Mouse (Mus musculus) small intestine, adult 10 weeks (tissue): ENCODE measurements around the gene Hist1h2bb. TPM values are rescaled to one million over a fixed set of nuclear protein-coding genes. Genes with fewer than 3 reads are reported as not detected.

Source experiments
- polyA plus RNA-seq: library from polyadenylated mRNA; stranded (reverse); fragments of 350-450 nt; fragmentation: Illumina TruSeq; extraction: RNeasy Lipid Tissue Mini Kit (QIAGEN cat#74804); gene quantifications from one replicate; pipeline ENCODE4 v1.2.3, GENCODE M21; 2014; ENCODE audit warnings: low replicate concordance

The Hist1h2bb gene
- polyA plus RNA-seq, result not detected

GRCm38 (mm10) chr13:23746201-23747080 is at the start of gene Hist1h2bb:
Gene Hist1h2bb, plus strand, starts transcription at chr13:23746734.

GRCm38 (mm10) chr13:23698300-23698693 is 48.2 kb upstream of the Hist1h2bb start, which contains the start of gene Hist1h4c:
Gene Hist1h4c, minus strand, starts transcription at chr13:23698454.

GRCm38 (mm10) chr13:23710374-23711089 is 36.0 kb upstream of the Hist1h2bb start, which contains the start of gene Hfe:
Gene Hfe, minus strand, starts transcription at chr13:23710854.

GRCm38 (mm10) chr13:23738677-23739068 is 7.9 kb upstream of the Hist1h2bb start, which contains the start of gene Hist1h1c:
Gene Hist1h1c, plus strand, starts transcription at chr13:23738808.

GRCm38 (mm10) chr13:23745381-23746161 is 963 bp upstream of the Hist1h2bb start, which contains the start of gene Hist1h3c:
Gene Hist1h3c, minus strand, starts transcription at chr13:23745602.

GRCm38 (mm10) chr13:23750839-23751477 is 4.4 kb downstream of the Hist1h2bb start, which contains the start of gene Hist1h2ab:
Gene Hist1h2ab, plus strand, starts transcription at chr13:23751126.

GRCm38 (mm10) chr13:23752067-23752741 is 5.7 kb downstream of the Hist1h2bb start, which contains the start of gene Hist1h3b:
Gene Hist1h3b, plus strand, starts transcription at chr13:23752267.

GRCm38 (mm10) chr13:23756790-23757189 is 10.3 kb downstream of the Hist1h2bb start, which contains the start of gene Hist1h4b:
Gene Hist1h4b, plus strand, starts transcription at chr13:23757013.

GRCm38 (mm10) chr13:23760972-23761864 is 14.7 kb downstream of the Hist1h2bb start, which contains the start of gene Hist1h4a:
Gene Hist1h4a, minus strand, starts transcription at chr13:23761230.

GRCm38 (mm10) chr13:23761871-23762821 is 15.6 kb downstream of the Hist1h2bb start, which contains the start of gene Hist1h3a:
Gene Hist1h3a, minus strand, starts transcription at chr13:23762386.

GRCm38 (mm10) chr13:23763586-23764323 is 17.2 kb downstream of the Hist1h2bb start, which contains the start of gene Hist1h1a:
Gene Hist1h1a, plus strand, starts transcription at chr13:23763666.

GRCm38 (mm10) chr13:23769613-23770012 is 23.1 kb downstream of the Hist1h2bb start, which contains the start of gene Trim38:
Gene Trim38, plus strand, starts transcription at chr13:23769913.

Other genes with a start within 250 kb of the Hist1h2bb start
- not detected for gene Hist1h4h, start 215.7 kb upstream of the Hist1h2bb start, polyA plus RNA-seq
- gene Hist1h2af, start 212.8 kb upstream of the Hist1h2bb start, polyA plus RNA-seq, result not detected
- gene Hist1h3g, start 211.3 kb upstream of the Hist1h2bb start, polyA plus RNA-seq, result not detected
- 0.59 TPM for gene Hist1h2bh, start 203.3 kb upstream of the Hist1h2bb start, polyA plus RNA-seq
- gene Hist1h3f, start 202.7 kb upstream of the Hist1h2bb start, polyA plus RNA-seq, result not detected
- not detected for gene Hist1h4f, start 195.1 kb upstream of the Hist1h2bb start, polyA plus RNA-seq
- gene Hist1h1d, start 193.5 kb upstream of the Hist1h2bb start, polyA plus RNA-seq, result 0.52 TPM
- gene Hist1h3e, start 184.4 kb upstream of the Hist1h2bb start, polyA plus RNA-seq, result 0.56 TPM
- 0.97 TPM for gene Hist1h2ae, start 175.5 kb upstream of the Hist1h2bb start, polyA plus RNA-seq
- gene Hist1h2bg, start 175.3 kb upstream of the Hist1h2bb start, polyA plus RNA-seq, result 0.85 TPM
- gene Hist1h2bf, start 172.5 kb upstream of the Hist1h2bb start, polyA plus RNA-seq, result not detected
- not detected for gene Hist1h2ad, start 172.4 kb upstream of the Hist1h2bb start, polyA plus RNA-seq
- 1.4 TPM for gene Hist1h3d, start 171.0 kb upstream of the Hist1h2bb start, polyA plus RNA-seq
- gene Hist1h4d, start 165.1 kb upstream of the Hist1h2bb start, polyA plus RNA-seq, result 0.67 TPM
- gene Hist1h2be, start 125.6 kb upstream of the Hist1h2bb start, polyA plus RNA-seq, result 2.2 TPM
- gene Hist1h1e, start 124.2 kb upstream of the Hist1h2bb start, polyA plus RNA-seq, result 0.30 TPM
- 1.2 TPM for gene Hist1h2ac, start 62.8 kb upstream of the Hist1h2bb start, polyA plus RNA-seq
- gene Hist1h2bc, start 62.5 kb upstream of the Hist1h2bb start, polyA plus RNA-seq, result 239 TPM
- gene Hist1h1t, start 50.9 kb upstream of the Hist1h2bb start, polyA plus RNA-seq, result not detected
- gene Hist1h4c, start 48.3 kb upstream of the Hist1h2bb start, polyA plus RNA-seq, result 1.6 TPM
- gene Hfe, start 35.9 kb upstream of the Hist1h2bb start, polyA plus RNA-seq, result 13.5 TPM
- gene Hist1h1c, start 7.9 kb upstream of the Hist1h2bb start, polyA plus RNA-seq, result 15.6 TPM
- gene Hist1h3c, start 1.1 kb upstream of the Hist1h2bb start, polyA plus RNA-seq, result not detected
- gene Hist1h2ab, start 4.4 kb downstream of the Hist1h2bb start, polyA plus RNA-seq, result not detected
- not detected for gene Hist1h3b, start 5.5 kb downstream of the Hist1h2bb start, polyA plus RNA-seq
- gene Hist1h4b, start 10.3 kb downstream of the Hist1h2bb start, polyA plus RNA-seq, result not detected
- gene Hist1h4a, start 14.5 kb downstream of the Hist1h2bb start, polyA plus RNA-seq, result not detected
- gene Hist1h3a, start 15.7 kb downstream of the Hist1h2bb start, polyA plus RNA-seq, result not detected
- gene Hist1h1a, start 16.9 kb downstream of the Hist1h2bb start, polyA plus RNA-seq, result not detected
- 67.0 TPM for gene Trim38, start 23.2 kb downstream of the Hist1h2bb start, polyA plus RNA-seq
- gene Slc17a2, start 60.3 kb downstream of the Hist1h2bb start, polyA plus RNA-seq, result 0.33 TPM
- not detected for gene Slc17a3, start 92.7 kb downstream of the Hist1h2bb start, polyA plus RNA-seq
- not detected for gene Slc17a1, start 121.0 kb downstream of the Hist1h2bb start, polyA plus RNA-seq
- gene Slc17a4, start 168.3 kb downstream of the Hist1h2bb start, polyA plus RNA-seq, result 149 TPM
- not detected for gene Hist1h2ba, start 187.4 kb downstream of the Hist1h2bb start, polyA plus RNA-seq
- gene Hist1h2aa, start 187.7 kb downstream of the Hist1h2bb start, polyA plus RNA-seq, result not detected
- 4.6 TPM for gene Scgn, start 244.5 kb downstream of the Hist1h2bb start, polyA plus RNA-seq